Mouse (Mus musculus) forebrain, embryonic 16.5 days (tissue): ENCODE measurements at regions not wholly inside any gene's neighbourhood (a gene's known extent, or its start where the extent isn't known, plus 50 kb on each side); places are given as distances from the start of the nearest gene placed in this dataset.

Experiments
- ATAC-seq: fragments of 200-750 bp; cut with Nextera tagmentation; 2 replicates; pipeline ENCODE4 v1.8.0; 2017; ENCODE audit warnings: mild to moderate bottlenecking, moderate library complexity
- H3K27ac ChIP-seq: fragments of 300-500 bp; sonication (generic); 2 replicates; pipeline ENCODE4 v1.5.1; 2014; ENCODE audit warnings: low read length, control low read depth
- H3K27me3 ChIP-seq: fragments of 300-500 bp; sonication (generic); replicated peaks from 2 replicates; pipeline ENCODE4 v1.6.1; 2014; ENCODE audit warnings: low read length; ENCODE audit not compliant: control insufficient read depth, insufficient read depth
- H3K36me3 ChIP-seq: fragments of 300-500 bp; sonication (generic); 2 replicates; pipeline ENCODE4 v1.6.1; 2014; ENCODE audit not compliant: control insufficient read depth, insufficient read depth
- H3K4me1 ChIP-seq: fragments of 300-500 bp; sonication (generic); replicated peaks from 2 replicates; pipeline ENCODE4 v1.6.1; 2014; ENCODE audit warnings: low read length; ENCODE audit not compliant: control insufficient read depth, insufficient read depth
- H3K4me2 ChIP-seq: fragments of 300-500 bp; sonication (generic); 2 replicates; pipeline ENCODE4 v1.6.1; 2014; ENCODE audit warnings: mild to moderate bottlenecking, low read length, control low read depth
- H3K4me3 ChIP-seq: fragments of 300-500 bp; sonication (generic); replicated peaks from 2 replicates; pipeline ENCODE4 v1.5.1; 2014; ENCODE audit warnings: mild to moderate bottlenecking, low read length, control low read depth
- H3K9ac ChIP-seq: fragments of 300-500 bp; sonication (generic); replicated peaks from 2 replicates; pipeline ENCODE4 v1.6.1; 2014; ENCODE audit warnings: low read depth, low read length, control low read depth
- H3K9me3 ChIP-seq: fragments of 300-500 bp; sonication (generic); 2 replicates; pipeline ENCODE4 v1.6.1; 2016; ENCODE audit warnings: low read length; ENCODE audit not compliant: control insufficient read depth
- WGBS: fragments of 180-500 bp; shearing (Covaris S2); extraction: QIAGEN DNeasy Blood & Tissue Kit; methylation state at CpG from one replicate; pipeline ENCODE4 v1.1.7; 2014; 5-methylcytosine and 5-hydroxymethylcytosine counted together

GRCm38 (mm10) chr3:50901321-50901720 lies 322.9 kb upstream of the Noct start:
- Histone ChIP-seq H3K9ac (no peak overlapping the region), H3K4me3 (no peak overlapping the region), H3K27ac (no peak overlapping the region), H3K4me1 (peaks cover 17% of the 10 kb centered on the region), H3K36me3 (no peaks in the 10 kb centered on the region), H3K9me3 (no peaks in the 10 kb centered on the region), H3K4me2 (no peak overlapping the region), H3K27me3 (no peaks in the 10 kb centered on the region)
- ATAC-seq = no peak
- 94% methylated on average over 10 of the region's 10 CpGs for WGBS

DNA sequence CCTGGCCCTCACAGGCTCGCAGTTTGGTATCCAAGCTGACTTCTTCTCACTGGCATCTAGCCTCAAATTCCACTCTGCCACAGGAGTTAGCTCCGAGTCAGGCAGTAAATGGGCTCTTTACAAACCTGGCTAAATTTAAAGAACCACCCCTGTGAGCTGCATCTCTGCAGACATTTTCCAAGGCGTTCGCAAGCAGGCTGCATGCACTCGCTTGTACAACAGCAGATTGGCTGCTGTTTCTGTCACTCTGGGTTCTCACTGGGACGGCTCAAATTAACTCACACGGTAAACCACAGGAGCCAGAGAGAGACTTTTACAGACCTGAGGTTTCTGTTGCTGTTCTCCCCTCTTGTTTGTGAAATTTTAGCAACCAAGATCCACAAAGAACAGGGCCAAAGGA lies 321.3 kb upstream of the Noct start:
- no peak overlapping the region for H3K4me3 ChIP-seq
- no peak overlapping the region for H3K9ac ChIP-seq
- no peaks in the 10 kb centered on the region for H3K9me3 ChIP-seq
- H3K27ac ChIP-seq = no peak overlapping the region
- 40% methylated on average over 7 of the region's 7 CpGs for WGBS
- no peak overlapping the region for H3K4me2 ChIP-seq
- no peaks in the 10 kb centered on the region for H3K36me3 ChIP-seq
- H3K27me3 ChIP-seq = no peaks in the 10 kb centered on the region
- H3K4me1 ChIP-seq = peaks cover 21% of the 10 kb centered on the region
- ATAC-seq = no peak

DNA sequence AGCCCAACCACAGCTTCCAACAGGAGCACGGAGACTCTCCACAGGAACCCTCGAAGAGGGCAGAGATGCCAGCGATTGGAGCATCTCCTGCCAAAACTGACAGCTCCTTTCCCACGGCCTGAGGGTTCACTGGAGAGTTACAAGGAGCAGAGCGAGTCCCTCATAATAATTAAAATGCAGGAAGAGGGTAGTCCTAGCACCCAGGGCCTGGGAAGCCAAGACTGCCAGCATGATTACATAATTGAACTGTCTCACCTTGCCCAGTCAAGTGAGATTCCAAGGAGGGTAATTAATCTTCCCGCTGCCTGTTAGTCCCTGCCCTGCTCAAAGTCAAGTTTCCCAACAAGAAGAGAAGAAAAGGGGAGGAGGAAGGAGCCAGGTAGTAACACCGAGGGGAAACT lies 319.5 kb upstream of the Noct start:
- no peaks in the 10 kb centered on the region for H3K9me3 ChIP-seq
- ATAC-seq = no peak
- H3K27me3 ChIP-seq = no peaks in the 10 kb centered on the region
- no peak overlapping the region for H3K4me3 ChIP-seq
- peaks cover 21% of the 10 kb centered on the region for H3K4me1 ChIP-seq
- 11% methylated on average over 7 of the region's 7 CpGs for WGBS
- no peak overlapping the region for H3K4me2 ChIP-seq
- H3K9ac ChIP-seq = no peak overlapping the region
- no peaks in the 10 kb centered on the region for H3K36me3 ChIP-seq
- no peak overlapping the region for H3K27ac ChIP-seq

- no peaks in the 10 kb centered on the region for H3K9me3 ChIP-seq
- peak overlapping the region; percentile 22 for H3K4me3 ChIP-seq
- H3K36me3 ChIP-seq = no peaks in the 10 kb centered on the region
- ATAC-seq = 0 out of 2 replicates have a peak, but pooled peaks have one; percentile 3
- peaks cover 21% of the 10 kb centered on the region for H3K4me1 ChIP-seq
- peak overlapping the region; percentile 34; the same call in 1 of the 2 replicates for H3K27ac ChIP-seq
- peak overlapping the region; percentile 45 for H3K4me2 ChIP-seq
- H3K9ac ChIP-seq = peak overlapping the region; percentile 30; the same call in 1 of the 2 replicates
- H3K27me3 ChIP-seq = no peaks in the 10 kb centered on the region
- WGBS = 14% methylated on average over 16 of the region's 16 CpGs
Observed at GRCm38 (mm10) chr3:50905274-50905992, 318.8 kb upstream of the Noct start.

DNA sequence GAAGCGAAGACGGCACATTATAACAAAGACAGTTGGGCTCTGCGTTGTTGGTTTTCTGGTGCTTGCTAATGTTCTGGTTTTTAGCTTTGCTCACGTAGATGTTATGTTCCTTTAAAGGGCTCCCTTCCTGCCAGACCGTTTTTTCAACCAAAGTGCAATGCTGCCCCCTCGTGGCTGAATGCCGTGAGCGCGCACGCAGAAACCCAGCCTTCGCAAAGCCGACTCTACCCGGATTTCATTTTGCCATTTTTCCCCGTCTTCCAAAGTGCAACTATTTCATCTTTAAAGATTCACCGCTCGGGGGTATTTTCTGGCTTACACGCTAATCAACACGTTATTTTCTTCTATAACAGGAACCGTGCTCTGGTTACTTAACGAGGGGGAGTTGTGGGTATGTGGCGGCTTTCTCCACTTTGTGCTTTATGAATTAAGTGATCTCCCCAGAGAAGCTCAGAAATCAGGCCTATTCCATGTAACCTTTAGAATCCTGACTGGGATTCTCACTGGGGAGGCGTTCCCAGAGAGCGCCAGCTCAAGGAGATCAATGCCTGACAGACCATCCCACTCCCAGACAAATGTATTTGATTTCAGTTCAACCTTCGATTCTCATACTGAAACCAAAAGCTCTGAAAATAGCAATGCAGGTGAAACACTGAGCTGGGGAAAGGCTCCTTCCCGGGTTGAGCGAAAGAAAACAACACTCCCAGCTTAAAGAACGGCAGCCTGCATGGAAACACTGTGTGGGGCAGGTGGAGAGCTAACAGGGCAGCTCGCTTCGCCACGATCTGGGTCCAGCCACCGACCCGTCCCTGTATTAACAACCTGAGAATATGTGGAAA lies 318.0 kb upstream of the Noct start:
- WGBS = 9% methylated on average over 32 of the region's 32 CpGs
- peak; percentile 84 for ATAC-seq

GRCm38 (mm10) chr3:50912980-50913518 lies 311.2 kb upstream of the Noct start:
- no peak overlapping the region for H3K9ac ChIP-seq
- H3K27me3 ChIP-seq = no peaks in the 10 kb centered on the region
- no peaks in the 10 kb centered on the region for H3K9me3 ChIP-seq
- no peak overlapping the region for H3K4me3 ChIP-seq
- no peaks in the 10 kb centered on the region for H3K36me3 ChIP-seq
- peak; percentile 53 for ATAC-seq
- peaks cover 4% of the 10 kb centered on the region for H3K4me1 ChIP-seq
- WGBS = 60% methylated on average over 5 of the region's 5 CpGs
- H3K27ac ChIP-seq = no peak overlapping the region
- no peak overlapping the region for H3K4me2 ChIP-seq

More for the DNA sequence above, 318.0 kb upstream of the Noct start:
- Histone ChIP-seq H3K9me3 (no peaks in the 10 kb centered on the region), H3K4me3 (peak overlapping the region; percentile 25), H3K36me3 (no peaks in the 10 kb centered on the region), H3K4me1 (peaks cover 21% of the 10 kb centered on the region), H3K27ac (peak overlapping the region; percentile 67), H3K4me2 (peak overlapping the region; percentile 45), H3K27me3 (no peaks in the 10 kb centered on the region), H3K9ac (peak overlapping the region; percentile 30; the same call in 1 of the 2 replicates)

- Histone ChIP-seq H3K36me3 (no peaks in the 10 kb centered on the region), H3K9ac (no peak overlapping the region), H3K4me1 (peaks cover 4% of the 10 kb centered on the region), H3K4me3 (no peak overlapping the region), H3K9me3 (no peaks in the 10 kb centered on the region), H3K27ac (no peak overlapping the region), H3K27me3 (no peaks in the 10 kb centered on the region), H3K4me2 (no peak overlapping the region)
- ATAC-seq = no peak
- 56% methylated on average over 14 of the region's 14 CpGs for WGBS
Observed at GRCm38 (mm10) chr3:50914866-50915365, 309.3 kb upstream of the Noct start.

- Histone ChIP-seq H3K9ac (no peak overlapping the region), H3K4me2 (no peak overlapping the region)
Observed at GRCm38 (mm10) chr3:50916305-50916854, 307.9 kb upstream of the Noct start.

GRCm38 (mm10) chr3:50922347-50922746 lies 301.9 kb upstream of the Noct start:
- Histone ChIP-seq H3K4me3 (no peak overlapping the region), H3K9me3 (no peaks in the 10 kb centered on the region; the same call in 1 of the 2 replicates), H3K27ac (peak overlapping the region; percentile 20; the same call in 1 of the 2 replicates), H3K27me3 (no peaks in the 10 kb centered on the region), H3K4me2 (0 out of 2 replicates have a peak overlapping the region, but pooled peaks have one; percentile 5), H3K36me3 (no peaks in the 10 kb centered on the region), H3K9ac (no peak overlapping the region), H3K4me1 (peaks cover 7% of the 10 kb centered on the region; the same call in 1 of the 2 replicates)
- peak; percentile 9; the same call in 1 of the 2 replicates for ATAC-seq
- 61% methylated on average over 10 of the region's 10 CpGs for WGBS

More at GRCm38 (mm10) chr3:50916305-50916854, 307.9 kb upstream of the Noct start:
- Histone ChIP-seq H3K27ac (no peak overlapping the region), H3K9me3 (no peaks in the 10 kb centered on the region), H3K4me1 (peaks cover 4% of the 10 kb centered on the region), H3K27me3 (no peaks in the 10 kb centered on the region), H3K36me3 (no peaks in the 10 kb centered on the region), H3K4me3 (no peak overlapping the region)
- 83% methylated on average over 5 of the region's 5 CpGs for WGBS
- no peak for ATAC-seq
